Mouse (Mus musculus): ENCODE data around the gene Rnf227.

Gene Rnf227

DNA sequence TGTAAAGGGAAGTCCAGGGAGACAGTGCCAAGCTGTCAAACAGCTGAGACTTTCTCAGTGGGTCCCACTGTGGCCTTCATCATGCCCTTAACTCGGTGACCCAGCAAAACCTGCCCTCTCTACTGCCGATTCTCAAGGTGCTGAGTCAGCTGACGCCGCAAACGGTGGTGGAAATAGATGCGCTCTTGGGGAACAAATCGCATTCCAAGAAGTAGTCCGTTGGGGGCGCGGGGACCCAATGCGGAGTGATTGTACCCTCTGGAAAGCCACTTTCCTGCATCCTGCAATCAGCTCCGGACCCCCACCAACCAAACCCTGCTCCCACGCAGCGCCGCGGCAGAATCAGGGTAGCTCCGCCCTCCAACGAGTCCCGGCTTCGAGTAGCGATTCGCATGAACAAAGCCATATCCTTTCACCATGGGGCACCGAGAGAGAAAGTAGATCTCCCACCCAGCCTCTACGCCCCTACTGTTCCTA lies 8.3 kb upstream of the Rnf227 start:
- DNase-seq, result peak; percentile 80

DNA sequence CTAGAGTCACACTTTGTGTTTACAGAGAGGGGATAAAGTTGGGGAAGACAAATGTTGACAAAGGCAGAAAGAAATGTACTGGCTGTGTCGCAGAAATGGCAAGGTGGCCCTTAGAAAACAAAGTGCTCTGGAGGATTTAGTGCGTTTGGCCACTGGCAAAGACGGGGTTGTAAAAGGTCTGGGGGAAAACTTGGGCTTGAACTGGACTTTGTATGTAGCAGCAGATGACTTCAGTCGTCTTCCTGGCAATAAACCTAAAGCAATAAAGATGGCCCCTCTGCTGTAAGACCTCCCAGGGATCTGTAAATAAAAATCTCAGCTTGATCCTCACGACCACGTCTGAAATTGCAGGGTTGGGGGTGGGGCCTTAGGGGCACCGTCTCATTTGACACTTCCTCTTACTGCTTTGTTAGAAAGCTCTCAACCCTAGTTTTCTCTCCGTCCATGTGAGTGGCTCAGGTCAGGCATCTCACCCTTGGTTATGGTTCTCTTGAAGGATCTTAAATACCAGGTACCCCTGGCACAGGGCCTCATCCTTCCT lies 7.5 kb upstream of the Rnf227 start:
- DNase-seq, result no peak

DNA sequence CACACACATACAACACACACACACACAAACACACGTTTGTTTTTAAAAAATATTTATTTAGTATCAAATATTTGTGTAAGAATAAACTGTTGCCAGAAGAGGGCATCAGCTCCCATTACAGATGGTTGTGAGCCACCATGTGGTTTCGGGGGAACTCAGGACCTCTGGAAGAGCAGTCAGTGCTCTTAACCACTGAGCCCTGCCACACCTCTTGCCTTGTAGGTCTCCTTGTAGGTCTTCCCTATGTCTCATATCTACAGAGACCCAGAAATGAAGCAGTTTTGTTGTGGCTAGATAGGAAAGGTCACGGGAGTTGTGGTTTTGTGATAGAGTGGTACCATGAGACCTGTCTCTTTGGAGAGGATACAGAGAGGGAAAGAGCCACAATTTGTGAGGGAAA lies 6.3 kb upstream of the Rnf227 start:
- DNase-seq, result no peak

DNA sequence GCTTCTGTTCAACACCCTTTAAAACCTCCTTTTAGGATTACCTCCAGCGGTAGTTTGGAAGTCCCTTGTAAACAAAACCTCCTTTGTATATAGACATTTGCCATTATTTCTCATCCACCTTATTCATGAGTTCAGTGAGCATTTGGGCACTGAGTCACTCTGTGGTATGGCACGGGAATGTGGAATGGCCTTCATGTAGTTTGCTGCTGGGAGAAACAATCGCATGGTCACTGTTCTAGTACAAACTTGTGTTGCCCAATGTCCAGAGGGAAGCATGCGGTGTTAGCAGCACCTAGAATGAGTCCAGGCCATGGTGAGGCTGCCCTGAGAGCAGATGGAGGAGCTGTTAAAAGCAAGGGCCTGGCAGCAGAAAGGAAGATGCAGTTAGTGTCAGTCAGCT lies 5.5 kb upstream of the Rnf227 start:
- no peak for DNase-seq

DNA sequence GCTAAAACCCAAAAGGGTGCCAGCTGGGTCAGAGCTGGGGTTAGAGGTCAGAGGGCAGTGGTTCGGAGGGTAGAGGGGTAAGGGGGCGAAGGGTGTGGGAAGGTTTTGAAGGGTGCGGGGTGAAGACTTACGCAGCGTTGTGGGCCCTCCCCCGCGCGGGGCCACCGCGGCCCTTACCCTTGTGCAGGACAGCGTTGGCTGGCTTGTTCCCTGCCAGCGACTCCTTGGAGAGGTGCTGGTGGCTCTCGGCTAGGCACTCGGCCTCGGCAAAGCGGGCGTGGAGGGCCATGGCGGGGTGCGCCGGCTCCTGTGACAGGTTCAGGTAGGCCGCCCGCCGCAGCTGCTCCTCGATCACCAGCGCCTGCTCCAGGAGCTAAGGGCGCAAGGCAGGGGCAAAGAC lies 6.2 kb downstream of the Rnf227 start:
- no peak for DNase-seq

- no peak for DNase-seq
These were observed 16.3 kb downstream of the Rnf227 start for GRCm38 (mm10) chr11:69356544-69356943.

DNA sequence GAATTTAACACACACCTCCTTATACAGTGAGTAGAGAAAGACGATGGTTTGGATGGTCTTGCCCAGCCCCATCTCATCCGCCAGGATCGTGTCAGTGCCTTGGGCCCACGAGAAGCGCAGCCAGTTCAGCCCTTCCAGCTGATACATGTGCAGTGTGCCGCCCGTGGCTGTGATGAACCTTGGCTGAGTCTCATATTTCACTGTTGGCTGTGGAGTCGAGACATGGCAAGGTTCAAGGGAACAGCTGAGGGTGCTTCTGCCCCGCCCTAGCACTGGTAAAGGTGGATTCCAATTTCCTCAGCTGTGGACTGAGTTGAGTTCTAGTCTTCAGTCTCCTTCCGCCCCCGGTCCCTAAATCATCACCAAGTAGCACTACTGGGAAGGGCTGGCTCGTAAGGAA lies 17.4 kb downstream of the Rnf227 start:
- no peak for DNase-seq

DNA sequence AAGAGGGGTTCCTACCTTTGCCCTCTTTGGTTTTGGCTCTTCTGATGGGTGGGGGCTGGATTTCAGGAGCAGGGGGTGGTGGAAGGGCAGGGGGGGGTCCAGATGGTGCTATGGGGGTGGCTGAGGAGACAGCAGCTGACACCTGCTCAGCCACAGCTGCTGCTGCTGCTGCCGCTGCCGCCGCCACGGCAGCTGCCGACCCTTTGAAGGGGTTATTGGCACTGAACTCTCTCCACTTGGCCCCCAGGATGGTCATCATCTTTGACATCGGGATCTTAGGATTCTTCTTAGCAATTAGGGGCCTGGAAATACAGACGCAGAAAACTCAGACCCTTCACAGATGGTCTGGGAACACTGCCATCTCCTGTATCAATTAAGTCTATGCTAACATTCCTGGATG lies 21.8 kb downstream of the Rnf227 start:
- DNase-seq, result no peak

GRCm38 (mm10) chr11:69362479-69362878 lies 22.2 kb downstream of the Rnf227 start:
- no peak for DNase-seq

GRCm38 (mm10) chr11:69364376-69364775 lies 24.1 kb downstream of the Rnf227 start:
- DNase-seq, result no peak

- peak; percentile 88 to 90 for DNase-seq
These were observed 24.6 kb downstream of the Rnf227 start for GRCm38 (mm10) chr11:69364910-69365309.

- DNase-seq, result no peak
These were observed 25.5 kb downstream of the Rnf227 start for GRCm38 (mm10) chr11:69365722-69366121.

GRCm38 (mm10) chr11:69366157-69366854 lies 26.0 kb downstream of the Rnf227 start:
- peak; percentile 79 to 84 for DNase-seq

GRCm38 (mm10) chr11:69366855-69367615 lies 26.8 kb downstream of the Rnf227 start:
- DNase-seq, result no peak

- DNase-seq, result no peak
These were observed 27.5 kb downstream of the Rnf227 start for GRCm38 (mm10) chr11:69367616-69368355.

- peak; percentile 35 to 68 for DNase-seq
These were observed 28.3 kb downstream of the Rnf227 start for GRCm38 (mm10) chr11:69368356-69369214.

DNA sequence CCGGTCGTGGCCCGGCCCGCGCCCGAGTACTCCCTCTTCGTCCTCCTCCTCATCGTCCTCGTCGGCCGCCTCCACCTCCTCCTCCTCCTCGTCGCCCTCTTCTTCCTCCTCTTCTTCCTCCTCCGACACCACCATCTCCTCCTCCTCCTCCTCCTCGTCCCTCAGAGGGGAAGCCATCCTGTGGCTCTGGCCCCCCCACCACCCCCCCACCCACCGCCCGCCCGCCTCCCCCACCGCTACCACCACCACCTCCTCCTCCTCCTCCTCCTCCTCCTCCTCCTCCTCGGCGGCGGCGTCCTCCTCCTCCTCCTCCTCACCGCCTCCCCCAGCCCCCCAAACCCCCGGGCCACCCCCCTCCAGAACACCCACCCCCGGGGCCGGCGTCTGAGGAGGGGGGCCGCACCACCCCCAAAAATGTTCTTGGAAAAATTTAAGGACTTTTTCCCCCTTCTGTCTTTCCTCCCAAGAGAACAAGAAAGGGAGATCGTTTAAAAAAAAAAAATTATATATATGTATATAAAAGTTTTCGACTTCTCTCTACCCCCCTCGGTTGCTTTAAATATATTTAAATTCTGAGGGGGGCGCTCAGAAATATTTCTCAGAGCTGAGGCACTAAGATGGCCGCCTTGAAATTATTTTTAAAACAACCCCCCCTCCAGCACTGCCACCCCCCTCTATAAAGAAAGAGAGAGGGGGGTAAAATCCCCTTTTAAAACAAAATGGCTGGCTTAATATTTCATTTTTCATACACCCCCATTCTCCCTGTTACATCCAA lies 29.1 kb downstream of the Rnf227 start, which contains the start of gene Chd3:
Chd3 (minus strand) TSS at position 192 of the 775 bp plus-strand sequence.
- DNase-seq, result no peak

- DNase-seq, result no peak
These were observed 29.9 kb downstream of the Rnf227 start for GRCm38 (mm10) chr11:69369990-69370816.

- no peak for DNase-seq
These were observed 30.6 kb downstream of the Rnf227 start for GRCm38 (mm10) chr11:69370817-69371215.

DNA sequence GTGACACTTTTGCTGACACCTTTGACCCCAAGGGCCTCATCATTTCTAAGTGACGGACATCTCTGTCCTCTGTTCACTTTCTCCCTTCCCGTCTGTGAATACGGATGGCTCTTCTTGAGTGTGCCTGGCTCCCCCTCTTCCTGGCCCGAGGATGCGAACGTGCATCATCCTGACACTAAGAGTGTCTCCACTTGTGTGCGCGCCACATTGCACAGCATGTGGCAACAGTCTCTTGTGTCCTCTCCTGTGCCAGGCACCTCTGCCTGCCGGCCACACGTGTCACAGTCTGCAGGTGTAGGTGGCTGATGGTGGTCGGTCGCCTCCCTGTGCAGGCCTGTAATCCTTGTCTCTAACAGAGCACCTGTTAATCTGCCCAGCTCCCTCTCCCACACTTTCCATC lies 31.3 kb downstream of the Rnf227 start:
- no peak for DNase-seq
